24 mouse cellular contexts compared by ENCODE assay signal in genomic region chr5:32033185-32033584, GRCm38 (mm10).
A peak's percentile ranks its signal among the peaks of the same experiment; 100 is the strongest.
DNase-seq lines count a peak whose midpoint lies in the region; ATAC-seq and TF ChIP-seq lines count a peak whose summit lies in the region.
"Had no signal": no experiment of that assay in that cellular context is flagged by ENCODE, and none has a peak within 500 bp of the region (broad histone marks: within the 10 kb centered on the region; RNA-seq: fewer than 3 reads in every experiment).

No protein-coding gene starts in this region.

- no peaks in the 10 kb centered on the region; the same call in 1 of the 2 replicates for H3K36me3 ChIP-seq in heart, adult 2 months (ENCODE audit: control insufficient read depth, insufficient read depth, low read length)
- no peaks in the 10 kb centered on the region for H3K36me3 ChIP-seq in heart, embryonic 12.5 days
- no peaks in the 10 kb centered on the region for H3K36me3 ChIP-seq in liver, embryonic 12.5 days
- no peaks in the 10 kb centered on the region for H3K36me3 ChIP-seq in stomach, postnatal 0 days (ENCODE audit: control insufficient read depth, insufficient read depth, low read length)
- H3K36me3 ChIP-seq in lung, postnatal 0 days (ENCODE audit: insufficient read depth, low read length) = no peaks in the 10 kb centered on the region
- H3K36me3 ChIP-seq: forebrain, embryonic 15.5 days; liver, embryonic 15.5 days; neural tube, embryonic 12.5 days; stomach, embryonic 15.5 days had no signal

- no peak overlapping the region for H3K4me3 ChIP-seq in heart, adult 2 months
- no peak overlapping the region for H3K4me3 ChIP-seq in heart, embryonic 12.5 days
- no peak overlapping the region for H3K4me3 ChIP-seq in embryonic fibroblast, embryonic 13.5 days (ENCODE audit: insufficient read depth, low read length)
- H3K4me3 ChIP-seq in liver, embryonic 12.5 days = no peak overlapping the region
- H3K4me3 ChIP-seq in stomach, postnatal 0 days (ENCODE audit: low read depth, low read length) = no peak overlapping the region
- no peak overlapping the region for H3K4me3 ChIP-seq in lung, postnatal 0 days (ENCODE audit: low read depth, low read length)
- H3K4me3 ChIP-seq: forebrain, embryonic 15.5 days; layer of hippocampus, adult 2 months; liver, embryonic 15.5 days; neural tube, embryonic 12.5 days; stomach, embryonic 15.5 days had no signal

- TF ChIP-seq EP300 in heart, adult 2 months (IDR thresholded peaks at IDR 0.05; ENCODE audit: insufficient read depth, low read depth, low read length) = no peak
- no peak for TF ChIP-seq EP300 in stomach, postnatal 0 days (optimal IDR thresholded peaks at IDR 0.05)
- TF ChIP-seq EP300 in lung, postnatal 0 days (IDR thresholded peaks at IDR 0.05) = no peak

- H3K4me2 ChIP-seq in heart, embryonic 12.5 days = no peak overlapping the region
- H3K4me2 ChIP-seq in liver, embryonic 12.5 days = no peak overlapping the region
- H3K4me2 ChIP-seq in stomach, postnatal 0 days (replicated peaks; ENCODE audit: low read depth) = no peak overlapping the region
- no peak overlapping the region for H3K4me2 ChIP-seq in lung, postnatal 0 days (replicated peaks; ENCODE audit: low read depth, low read length)
- H3K4me2 ChIP-seq: forebrain, embryonic 15.5 days; hindbrain, embryonic 14.5 days; liver, embryonic 15.5 days; neural tube, embryonic 12.5 days; stomach, embryonic 15.5 days had no signal

- no peaks in the 10 kb centered on the region for H3K27me3 ChIP-seq in heart, adult 2 months (ENCODE audit: control insufficient read depth, insufficient read depth, low read length)
- H3K27me3 ChIP-seq in heart, embryonic 12.5 days (replicated peaks) = no peaks in the 10 kb centered on the region
- H3K27me3 ChIP-seq in liver, embryonic 12.5 days (replicated peaks) = no peaks in the 10 kb centered on the region
- H3K27me3 ChIP-seq in stomach, postnatal 0 days (ENCODE audit: control insufficient read depth, insufficient read depth, low read length) = no peaks in the 10 kb centered on the region
- H3K27me3 ChIP-seq in lung, postnatal 0 days (replicated peaks; ENCODE audit: insufficient read depth, low read length) = no peaks in the 10 kb centered on the region; the same call in 1 of the 2 replicates
- H3K27me3 ChIP-seq: forebrain, embryonic 15.5 days; liver, embryonic 15.5 days; neural tube, embryonic 12.5 days; stomach, embryonic 15.5 days had no signal

- no peaks in the 10 kb centered on the region for H3K79me2 ChIP-seq in heart, adult 2 months (replicated peaks; ENCODE audit: control insufficient read depth, insufficient read depth, low read length)

- no peaks in the 10 kb centered on the region for H3K9me3 ChIP-seq in heart, embryonic 12.5 days (replicated peaks)
- no peaks in the 10 kb centered on the region for H3K9me3 ChIP-seq in liver, embryonic 12.5 days (replicated peaks)
- no peaks in the 10 kb centered on the region for H3K9me3 ChIP-seq in stomach, postnatal 0 days (ENCODE audit: control insufficient read depth, low read length)
- H3K9me3 ChIP-seq in lung, postnatal 0 days (ENCODE audit: low read length) = no peaks in the 10 kb centered on the region
- H3K9me3 ChIP-seq: forebrain, embryonic 15.5 days; liver, embryonic 15.5 days; neural tube, embryonic 12.5 days; stomach, embryonic 15.5 days had no signal

- no peak for TF ChIP-seq CTCF in heart, adult 2 months (IDR thresholded peaks at IDR 0.05)
- no peak for TF ChIP-seq CTCF in embryonic fibroblast, embryonic 13.5 days (IDR thresholded peaks at IDR 0.05; ENCODE audit: borderline replicate concordance, insufficient read depth, low read length)
- TF ChIP-seq CTCF in stomach, postnatal 0 days (IDR thresholded peaks at IDR 0.05; ENCODE audit: low read depth) = no peak
- no peak for TF ChIP-seq CTCF in lung, postnatal 0 days (IDR thresholded peaks at IDR 0.05)

- intact Hi-C loops in heart, adult 2 months (cut with DNase I) = no loop called here

- ATAC-seq in heart, embryonic 12.5 days (ENCODE audit: insufficient number of reproducible peaks, low FRiP score) = no peak
- ATAC-seq in liver, embryonic 12.5 days = peak; percentile 49; the same call in 1 of the 2 replicates
- peak; percentile 17; the same call in 1 of the 2 replicates for ATAC-seq in stomach, postnatal 0 days (ENCODE audit: low FRiP score, low TSS enrichment)
- ATAC-seq in lung, postnatal 0 days = no peak
- ATAC-seq: CD4-positive, CD25-positive, alpha-beta regulatory T cell, adult 4 months; forebrain, embryonic 15.5 days; inflammation-experienced regulatory T-cells, adult 6 months had no signal

- peak overlapping the region; percentile 23; the same call in 1 of the 2 replicates for H3K27ac ChIP-seq in heart, adult 2 months
- H3K27ac ChIP-seq in heart, embryonic 12.5 days (ENCODE audit: poor library complexity, severe bottlenecking) = no peak overlapping the region
- peak overlapping the region; percentile 45; the same call in 1 of the 2 replicates for H3K27ac ChIP-seq in embryonic fibroblast, embryonic 13.5 days (ENCODE audit: insufficient read depth, low read length)
- no peak overlapping the region for H3K27ac ChIP-seq in liver, embryonic 12.5 days
- H3K27ac ChIP-seq in stomach, postnatal 0 days (replicated peaks) = peak overlapping the region; percentile 53; the same call in 1 of the 2 replicates
- H3K27ac ChIP-seq in lung, postnatal 0 days (ENCODE audit: low read length) = no peak overlapping the region
- H3K27ac ChIP-seq: forebrain, embryonic 15.5 days; hindbrain, embryonic 14.5 days; layer of hippocampus, adult 2 months; liver, embryonic 15.5 days; neural tube, embryonic 12.5 days; stomach, embryonic 15.5 days had no signal

- no peak for TF ChIP-seq POLR2A in heart, adult 2 months (IDR thresholded peaks at IDR 0.05; ENCODE audit: insufficient read depth, low read depth, low read length)
- no peak for TF ChIP-seq POLR2A in embryonic fibroblast, embryonic 13.5 days (IDR thresholded peaks at IDR 0.05; ENCODE audit: low read depth, low read length)

- H3K4me1 ChIP-seq in heart, adult 2 months (ENCODE audit: control insufficient read depth, insufficient read depth, low read length) = peaks cover 2% of the 10 kb centered on the region
- peaks cover 30% of the 10 kb centered on the region for H3K4me1 ChIP-seq in heart, embryonic 12.5 days (replicated peaks)
- H3K4me1 ChIP-seq in embryonic fibroblast, embryonic 13.5 days (ENCODE audit: control insufficient read depth, insufficient read depth, low read length) = peaks cover 22% of the 10 kb centered on the region
- H3K4me1 ChIP-seq in liver, embryonic 12.5 days = peaks cover 10% of the 10 kb centered on the region
- no peaks in the 10 kb centered on the region for H3K4me1 ChIP-seq in stomach, postnatal 0 days (replicated peaks; ENCODE audit: control insufficient read depth, insufficient read depth)
- no peaks in the 10 kb centered on the region for H3K4me1 ChIP-seq in lung, postnatal 0 days (ENCODE audit: insufficient read depth, low read depth, low read length)
- H3K4me1 ChIP-seq: forebrain, embryonic 15.5 days; neural tube, embryonic 12.5 days; stomach, embryonic 15.5 days had no signal

- no peak for DNase-seq in heart, adult 2 months
- peak; percentile 24 for DNase-seq in stomach, postnatal 0 days (ENCODE audit: low spot score)
- DNase-seq in cerebellum, adult 9-11 months = no peak
- no peak for DNase-seq in lung, postnatal 0 days (ENCODE audit: low spot score)
- DNase-seq: cerebellum, adult 2 months; cerebellum, postnatal 36 days; heart, postnatal 4 days; kidney, postnatal 25 days; layer of hippocampus, postnatal 36 days; midbrain, embryonic 14.5 days; retina, postnatal 1 day; thymus, adult 2 months; thymus, postnatal 4 days had no signal

- 41% methylated on average over 4 of the region's 4 CpGs for WGBS in heart, adult 2 months
- WGBS in heart, embryonic 12.5 days = 10% methylated on average over 4 of the region's 4 CpGs
- WGBS in liver, embryonic 12.5 days (ENCODE audit: insufficient replicate concordance) = 24% methylated on average over 4 of the region's 4 CpGs
- WGBS in stomach, postnatal 0 days = 64% methylated on average over 4 of the region's 4 CpGs
- WGBS in lung, postnatal 0 days = 45% methylated on average over 4 of the region's 4 CpGs

- H3K9ac ChIP-seq in heart, adult 2 months (ENCODE audit: low read depth, low read length) = no peak overlapping the region
- no peak overlapping the region for H3K9ac ChIP-seq in heart, embryonic 12.5 days
- H3K9ac ChIP-seq in liver, embryonic 12.5 days = no peak overlapping the region
- H3K9ac ChIP-seq in stomach, postnatal 0 days (ENCODE audit: low read length) = no peak overlapping the region
- no peak overlapping the region for H3K9ac ChIP-seq in lung, postnatal 0 days (replicated peaks; ENCODE audit: low read depth)
- H3K9ac ChIP-seq: forebrain, embryonic 15.5 days; hindbrain, embryonic 14.5 days; liver, embryonic 15.5 days; neural tube, embryonic 12.5 days; stomach, embryonic 15.5 days had no signal

Comparison
In these comparisons a context has a peak if more than half of its experiments do, and no peak if none do; other contexts are left out.
1. H3K27ac ChIP-seq: peak in heart, adult 2 months (single experiment), embryonic fibroblast, embryonic 13.5 days (single experiment) and stomach, postnatal 0 days (single experiment); none in heart, embryonic 12.5 days (single experiment), liver, embryonic 12.5 days (single experiment) and lung, postnatal 0 days (single experiment).
2. ATAC-seq: peak in liver, embryonic 12.5 days (single experiment) and stomach, postnatal 0 days (single experiment); none in heart, embryonic 12.5 days (single experiment) and lung, postnatal 0 days (single experiment).